Mouse (Mus musculus) neural tube, embryonic 12.5 days (tissue): ENCODE measurements at regions not wholly inside any gene's neighbourhood (a gene's known extent, or its start where the extent isn't known, plus 50 kb on each side); places are given as distances from the start of the nearest gene placed in this dataset.
A peak's percentile ranks its signal among the peaks of the same experiment; 100 is the strongest.

ENCODE experiments used
- ATAC-seq: fragments of 200-750 bp; cut with Nextera tagmentation; 2 replicates; pipeline ENCODE4 v1.8.0; 2017; ENCODE audit warnings: low read depth, mild to moderate bottlenecking, moderate TSS enrichment, moderate library complexity; ENCODE audit not compliant: low FRiP score
- H3K27ac ChIP-seq: fragments of 300-500 bp; sonication (generic); 2 replicates; pipeline ENCODE4 v1.5.1; 2016
- H3K27me3 ChIP-seq: fragments of 300-500 bp; sonication (generic); replicated peaks from 2 replicates; pipeline ENCODE4 v1.6.1; 2016; ENCODE audit warnings: mild to moderate bottlenecking
- H3K36me3 ChIP-seq: fragments of 300-500 bp; sonication (generic); 2 replicates; pipeline ENCODE4 v1.6.1; 2016; ENCODE audit warnings: mild to moderate bottlenecking
- H3K4me1 ChIP-seq: fragments of 300-500 bp; sonication (generic); 2 replicates; pipeline ENCODE4 v1.6.1; 2016
- H3K4me2 ChIP-seq: fragments of 300-500 bp; sonication (generic); replicated peaks from 2 replicates; pipeline ENCODE4 v1.6.1; 2016; ENCODE audit warnings: mild to moderate bottlenecking
- H3K4me3 ChIP-seq: fragments of 300-500 bp; sonication (generic); 2 replicates; pipeline ENCODE4 v1.5.1; 2016
- H3K9ac ChIP-seq: fragments of 300-500 bp; sonication (generic); 2 replicates; pipeline ENCODE4 v1.6.1; 2016; ENCODE audit warnings: mild to moderate bottlenecking
- H3K9me3 ChIP-seq: fragments of 300-500 bp; sonication (generic); 2 replicates; pipeline ENCODE4 v1.6.1; 2016; ENCODE audit warnings: mild to moderate bottlenecking
- WGBS: fragments of 180-500 bp; shearing (Covaris S2); methylation state at CpG from one replicate; pipeline ENCODE4 v1.1.7; 2016; 5-methylcytosine and 5-hydroxymethylcytosine counted together

- no peak overlapping the region for H3K4me2 ChIP-seq
- no peaks in the 10 kb centered on the region for H3K27me3 ChIP-seq
- H3K36me3 ChIP-seq = no peaks in the 10 kb centered on the region
- H3K9ac ChIP-seq = no peak overlapping the region
- no peaks in the 10 kb centered on the region for H3K9me3 ChIP-seq
- no peak overlapping the region for H3K4me3 ChIP-seq
- H3K27ac ChIP-seq = no peak overlapping the region
- ATAC-seq = no peak
- no peaks in the 10 kb centered on the region for H3K4me1 ChIP-seq
- WGBS = 94% methylated on average over 12 of the region's 12 CpGs
These were observed 53.8 kb downstream of the Dio3 start for GRCm38 (mm10) chr12:110332616-110333154.

GRCm38 (mm10) chr12:110334609-110335008 lies 55.7 kb downstream of the Dio3 start:
- 80% methylated on average over 2 of the region's 2 CpGs for WGBS
- no peak for ATAC-seq
- Histone ChIP-seq H3K9me3 (no peaks in the 10 kb centered on the region), H3K4me3 (no peak overlapping the region), H3K36me3 (no peaks in the 10 kb centered on the region), H3K4me1 (no peaks in the 10 kb centered on the region), H3K27ac (no peak overlapping the region), H3K27me3 (no peaks in the 10 kb centered on the region), H3K4me2 (no peak overlapping the region), H3K9ac (no peak overlapping the region)

GRCm38 (mm10) chr12:110344280-110344827 lies 65.5 kb downstream of the Dio3 start:
- WGBS = 79% methylated on average over 4 of the region's 4 CpGs
- no peak for ATAC-seq
- Histone ChIP-seq H3K9me3 (no peaks in the 10 kb centered on the region), H3K4me2 (no peak overlapping the region), H3K27me3 (no peaks in the 10 kb centered on the region), H3K4me1 (no peaks in the 10 kb centered on the region), H3K36me3 (no peaks in the 10 kb centered on the region), H3K27ac (no peak overlapping the region), H3K4me3 (no peak overlapping the region), H3K9ac (no peak overlapping the region)

- no peak overlapping the region for H3K4me3 ChIP-seq
- ATAC-seq = no peak
- H3K9me3 ChIP-seq = no peaks in the 10 kb centered on the region
- no peak overlapping the region for H3K4me2 ChIP-seq
- no peaks in the 10 kb centered on the region for H3K36me3 ChIP-seq
- no peaks in the 10 kb centered on the region for H3K4me1 ChIP-seq
- no peaks in the 10 kb centered on the region for H3K27me3 ChIP-seq
- H3K9ac ChIP-seq = no peak overlapping the region
- 57% methylated on average over 1 of the region's 1 CpGs for WGBS
- no peak overlapping the region for H3K27ac ChIP-seq
These were observed 70.8 kb downstream of the Dio3 start for GRCm38 (mm10) chr12:110349621-110350020.

- H3K4me3 ChIP-seq = no peak overlapping the region
- no peak overlapping the region for H3K4me2 ChIP-seq
- ATAC-seq = no peak
- H3K27ac ChIP-seq = no peak overlapping the region
- no peaks in the 10 kb centered on the region for H3K9me3 ChIP-seq
- no peaks in the 10 kb centered on the region for H3K36me3 ChIP-seq
- no peak overlapping the region for H3K9ac ChIP-seq
- H3K27me3 ChIP-seq = no peaks in the 10 kb centered on the region
- 74% methylated on average over 6 of the region's 6 CpGs for WGBS
- no peaks in the 10 kb centered on the region for H3K4me1 ChIP-seq
These were observed 77.0 kb downstream of the Dio3 start for GRCm38 (mm10) chr12:110355851-110356250.

- H3K4me2 ChIP-seq = no peak overlapping the region
- WGBS = 91% methylated on average over 6 of the region's 6 CpGs
- no peak overlapping the region for H3K9ac ChIP-seq
- H3K4me3 ChIP-seq = no peak overlapping the region
- H3K36me3 ChIP-seq = no peaks in the 10 kb centered on the region
- no peaks in the 10 kb centered on the region for H3K4me1 ChIP-seq
- H3K9me3 ChIP-seq = no peaks in the 10 kb centered on the region
- H3K27ac ChIP-seq = no peak overlapping the region
- ATAC-seq = no peak
- no peaks in the 10 kb centered on the region; the same call in 1 of the 2 replicates for H3K27me3 ChIP-seq
These were observed 79.8 kb upstream of the Ppp2r5c start for GRCm38 (mm10) chr12:110367102-110367501.

GRCm38 (mm10) chr12:110367822-110368221 lies 79.1 kb upstream of the Ppp2r5c start:
- Histone ChIP-seq H3K9ac (no peak overlapping the region), H3K9me3 (no peaks in the 10 kb centered on the region), H3K36me3 (no peaks in the 10 kb centered on the region), H3K27ac (no peak overlapping the region), H3K4me2 (no peak overlapping the region), H3K4me1 (no peaks in the 10 kb centered on the region), H3K4me3 (no peak overlapping the region), H3K27me3 (no peaks in the 10 kb centered on the region; the same call in 1 of the 2 replicates)
- WGBS = 92% methylated on average over 4 of the region's 4 CpGs
- ATAC-seq = no peak

- ATAC-seq = no peak
- Histone ChIP-seq H3K4me3 (no peak overlapping the region), H3K27ac (no peak overlapping the region), H3K36me3 (no peaks in the 10 kb centered on the region), H3K4me1 (peaks cover 15% of the 10 kb centered on the region), H3K27me3 (peaks cover 14% of the 10 kb centered on the region), H3K9me3 (no peaks in the 10 kb centered on the region), H3K9ac (no peak overlapping the region), H3K4me2 (no peak overlapping the region)
- WGBS = 79% methylated on average over 13 of the region's 13 CpGs
These were observed 74.8 kb upstream of the Ppp2r5c start for GRCm38 (mm10) chr12:110371886-110372690.

- no peaks in the 10 kb centered on the region for H3K36me3 ChIP-seq
- no peaks in the 10 kb centered on the region for H3K9me3 ChIP-seq
- H3K9ac ChIP-seq = no peak overlapping the region
- WGBS = 53% methylated on average over 9 of the region's 9 CpGs
- H3K4me3 ChIP-seq = no peak overlapping the region
- H3K4me2 ChIP-seq = peak overlapping the region; percentile 32
- peaks cover 14% of the 10 kb centered on the region for H3K27me3 ChIP-seq
- 0 out of 2 replicates have a peak, but pooled peaks have one; percentile 38 for ATAC-seq
- H3K4me1 ChIP-seq = peaks cover 15% of the 10 kb centered on the region
- H3K27ac ChIP-seq = no peak overlapping the region
These were observed 73.9 kb upstream of the Ppp2r5c start for GRCm38 (mm10) chr12:110372986-110373385.

GRCm38 (mm10) chr12:110373408-110374065 lies 73.4 kb upstream of the Ppp2r5c start:
- H3K27me3 ChIP-seq = peaks cover 14% of the 10 kb centered on the region

GRCm38 (mm10) chr12:110375139-110375538 lies 71.8 kb upstream of the Ppp2r5c start:
- Histone ChIP-seq H3K27me3 (peaks cover 14% of the 10 kb centered on the region), H3K4me2 (peak overlapping the region; percentile 14; the same call in 1 of the 2 replicates), H3K27ac (no peak overlapping the region), H3K36me3 (no peaks in the 10 kb centered on the region), H3K9me3 (no peaks in the 10 kb centered on the region), H3K4me3 (no peak overlapping the region), H3K4me1 (peaks cover 15% of the 10 kb centered on the region), H3K9ac (peak overlapping the region; percentile 35; the same call in 1 of the 2 replicates)
- 5% methylated on average over 15 of the region's 15 CpGs for WGBS
- ATAC-seq = no peak

More at GRCm38 (mm10) chr12:110373408-110374065, 73.4 kb upstream of the Ppp2r5c start:
- Histone ChIP-seq H3K4me2 (peak overlapping the region; percentile 32), H3K9ac (no peak overlapping the region), H3K36me3 (no peaks in the 10 kb centered on the region), H3K4me1 (peaks cover 15% of the 10 kb centered on the region), H3K9me3 (no peaks in the 10 kb centered on the region), H3K4me3 (no peak overlapping the region), H3K27ac (no peak overlapping the region)
- peak; percentile 81 for ATAC-seq
- 5% methylated on average over 27 of the region's 27 CpGs for WGBS
